Mouse (Mus musculus): Measurements from ENCODE around the gene Rimbp2. TPM values are rescaled to one million over a fixed set of nuclear protein-coding genes. Genes with fewer than 3 reads are reported as not detected.

The Rimbp2 gene
- total and polyA plus RNA-seq, 3 experiments, result not detected

GRCm38 (mm10) chr5:128806296-128806998, 146.8 kb downstream of the Rimbp2 start:
- Histone ChIP-seq H3K36me3 (replicated peaks in 1 of 2; ENCODE audit: control insufficient read depth in 1 of 2, insufficient read depth in 1 of 2, low read length in 1 of 2) (no peaks in the 10 kb centered on the region), H3K9me3 (replicated peaks; ENCODE audit: low read length) (peaks cover 87% of the 10 kb centered on the region), H3K4me1 (ENCODE audit: control insufficient read depth in 1 of 2, insufficient read depth in 2 of 2) (no peaks in the 10 kb centered on the region), H3K27me3 (replicated peaks) (no peaks in the 10 kb centered on the region), H3K4me3 (replicated peaks in 1 of 3; ENCODE audit: low read depth in 2 of 3, low read length in 2 of 3, poor library complexity in 1 of 3) (no peak overlapping the region), H3K9ac (ENCODE audit: insufficient read depth, low read depth) (no peak overlapping the region), H3K4me2 (ENCODE audit: insufficient read depth, low read depth, poor library complexity, severe bottlenecking) (no peak overlapping the region), H3K27ac (ENCODE audit: insufficient read depth, low read depth) (no peak overlapping the region), H3K79me2 (replicated peaks; ENCODE audit: control insufficient read depth, extremely low read depth, insufficient read depth, poor library complexity, severe bottlenecking) (no peaks in the 10 kb centered on the region)
- dilution Hi-C loops (cut with MboI; ENCODE audit: extremely low pct_ligation_motif_present, extremely low pct_unique_long_range_greater_than_20kb, low sequenced_read_pairs), result no loop called here
- TF ChIP-seq ZC3H11A (IDR thresholded peaks at IDR 0.05; ENCODE audit: low read depth, low read length), result no peak
- no peak for TF ChIP-seq MAX (IDR thresholded peaks at IDR 0.05; ENCODE audit: low read length)
- TF ChIP-seq CHD2 (IDR thresholded peaks at IDR 0.05; ENCODE audit: low read length), result no peak
- TF ChIP-seq IRF4 (IDR thresholded peaks at IDR 0.05; ENCODE audit: low read depth, low read length), result no peak
- TF ChIP-seq BHLHE40 (IDR thresholded peaks at IDR 0.05; ENCODE audit: low read depth, low read length), result no peak
- no peak for TF ChIP-seq POLR2AphosphoS2 (IDR thresholded peaks at IDR 0.05; ENCODE audit: low read depth, low read length)
- no peak for TF ChIP-seq CHD1 (IDR thresholded peaks at IDR 0.05; ENCODE audit: low read depth, low read length)
- no peak for TF ChIP-seq ETS1 (conservative IDR thresholded peaks at IDR 0.05; ENCODE audit: low read depth, low read length)
- TF ChIP-seq JUN (IDR thresholded peaks at IDR 0.05; ENCODE audit: insufficient read depth, low read depth, low read length), result no peak
- no peak for TF ChIP-seq ZKSCAN1 (IDR thresholded peaks at IDR 0.05; ENCODE audit: borderline replicate concordance, low read depth, low read length)
- TF ChIP-seq SMC3 (IDR thresholded peaks at IDR 0.05; ENCODE audit: low read depth, low read length), result no peak
- TF ChIP-seq MAFK (IDR thresholded peaks at IDR 0.05; ENCODE audit: insufficient replicate concordance, low read length), result no peak
- no peak for TF ChIP-seq MEF2A (IDR thresholded peaks at IDR 0.05; ENCODE audit: borderline replicate concordance, low read depth, low read length)
- no peak for DNase-seq (ENCODE audit: extremely low read depth)
- in situ Hi-C loops (cut with MboI; ENCODE audit: low pct_ligation_motif_present, low pct_unique_long_range_greater_than_20kb, low sequenced_read_pairs), result no loop called here

DNA sequence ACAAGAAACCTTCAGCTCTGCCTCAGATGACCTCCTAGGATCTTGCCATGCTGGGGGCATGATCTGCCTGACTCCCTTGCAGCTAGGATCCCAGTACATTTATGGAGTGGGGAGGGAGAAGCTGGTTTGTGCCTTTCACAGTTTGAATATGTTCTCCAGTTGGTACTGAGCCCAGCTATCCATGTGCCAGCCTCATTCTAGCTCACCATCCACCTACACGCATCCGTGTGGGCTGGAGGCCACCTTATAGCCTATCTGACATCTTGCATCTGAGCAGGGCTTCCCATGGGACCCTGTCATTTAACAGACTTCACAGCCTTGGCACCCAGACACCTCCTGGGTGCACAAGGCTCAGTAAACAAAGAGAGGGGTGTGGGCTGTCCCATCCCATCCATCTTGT, 148.2 kb downstream of the Rimbp2 start:
- H3K79me2 ChIP-seq (replicated peaks; ENCODE audit: control insufficient read depth, extremely low read depth, insufficient read depth, poor library complexity, severe bottlenecking), result no peaks in the 10 kb centered on the region
- no peak overlapping the region for H3K4me2 ChIP-seq (ENCODE audit: insufficient read depth, low read depth, poor library complexity, severe bottlenecking)
- DNase-seq (ENCODE audit: extremely low read depth), result no peak
- in situ Hi-C loops (cut with MboI; ENCODE audit: low pct_ligation_motif_present, low pct_unique_long_range_greater_than_20kb, low sequenced_read_pairs) (no loop called here), dilution Hi-C loops (cut with MboI; ENCODE audit: extremely low pct_ligation_motif_present, extremely low pct_unique_long_range_greater_than_20kb, low sequenced_read_pairs) (no loop called here)
- no peaks in the 10 kb centered on the region for H3K36me3 ChIP-seq (replicated peaks in 1 of 2; ENCODE audit: control insufficient read depth in 1 of 2, insufficient read depth in 1 of 2, low read length in 1 of 2)
- H3K27me3 ChIP-seq (replicated peaks), result no peaks in the 10 kb centered on the region
- TF ChIP-seq MAFK (IDR thresholded peaks at IDR 0.05; ENCODE audit: insufficient replicate concordance, low read length), result no peak
- no peak for TF ChIP-seq CHD2 (IDR thresholded peaks at IDR 0.05; ENCODE audit: low read length)
- no peak for TF ChIP-seq BHLHE40 (IDR thresholded peaks at IDR 0.05; ENCODE audit: low read depth, low read length)
- TF ChIP-seq RAD21 (IDR thresholded peaks at IDR 0.05; ENCODE audit: low read depth, low read length), result no peak
- no peak for TF ChIP-seq UBTF (IDR thresholded peaks at IDR 0.05; ENCODE audit: low read depth, low read length)
- TF ChIP-seq TCF12 (IDR thresholded peaks at IDR 0.05; ENCODE audit: low read depth, low read length), result no peak
- no peak for TF ChIP-seq USF2 (conservative IDR thresholded peaks at IDR 0.05; ENCODE audit: low read depth, low read length)
- no peak for TF ChIP-seq MAZ (IDR thresholded peaks at IDR 0.05; ENCODE audit: low read depth, low read length)
- no peak for TF ChIP-seq NRF1 (IDR thresholded peaks at IDR 0.05; ENCODE audit: low read depth, low read length)
- TF ChIP-seq ZNF384 (IDR thresholded peaks at IDR 0.05; ENCODE audit: low read depth, low read length), result no peak
- no peak for TF ChIP-seq POLR2A (IDR thresholded peaks at IDR 0.05; ENCODE audit: low read depth, low read length)
- TF ChIP-seq JUN (IDR thresholded peaks at IDR 0.05; ENCODE audit: insufficient read depth, low read depth, low read length), result no peak
- no peak for TF ChIP-seq SMC3 (IDR thresholded peaks at IDR 0.05; ENCODE audit: low read depth, low read length)
- no peak overlapping the region for H3K27ac ChIP-seq (ENCODE audit: insufficient read depth, low read depth)
- no peak overlapping the region for H3K9ac ChIP-seq (ENCODE audit: insufficient read depth, low read depth)
- no peak overlapping the region for H3K4me3 ChIP-seq (replicated peaks in 1 of 3; ENCODE audit: low read depth in 2 of 3, low read length in 2 of 3, poor library complexity in 1 of 3)
- H3K9me3 ChIP-seq (replicated peaks; ENCODE audit: low read length), result peaks cover 84% of the 10 kb centered on the region
- H3K4me1 ChIP-seq (ENCODE audit: control insufficient read depth in 1 of 2, insufficient read depth in 2 of 2), result no peaks in the 10 kb centered on the region
